8 mouse cellular contexts compared by ENCODE assay signal in genomic region chr14:101608519-101609368, GRCm38 (mm10). TPM values are rescaled to one million over a fixed set of nuclear protein-coding genes. Genes with fewer than 3 reads are reported as not detected.
DNase-seq lines count a peak whose midpoint lies in the region; ATAC-seq and TF ChIP-seq lines count a peak whose summit lies in the region.

Tbc1d4 (minus strand) TSS chr14:101609191.

- peak; percentile 95 for DNase-seq in 416B (ENCODE audit: low read depth)
- DNase-seq in adrenal gland, postnatal 4 days (ENCODE audit: low spot score in 2 of 2): peak; percentile 68 to 73
- peak; percentile 89 for DNase-seq in heart, embryonic 10.5 days (ENCODE audit: low spot score)
- peak; percentile 77 for DNase-seq in liver, adult 2 months (ENCODE audit: extremely low read depth, low read depth, low spot score)
- peak; percentile 57 for DNase-seq in splenic B cell, adult 2 months (ENCODE audit: low read depth, low spot score)

- under 1% methylated on average over 62 of the region's 62 CpGs for WGBS in embryonic facial prominence, embryonic 15.5 days
- under 1% methylated on average over 62 of the region's 62 CpGs for WGBS in heart, embryonic 10.5 days
- under 1% methylated on average over 62 of the region's 62 CpGs for WGBS in kidney, embryonic 15.5 days
- WGBS in liver, adult 2 months: 1% methylated on average over 61 of the region's 62 CpGs

- peak within 1 kb of the TSS; percentile 70 for H3K4me3 ChIP-seq in embryonic facial prominence, embryonic 15.5 days (replicated peaks)
- peak within 1 kb of the TSS; percentile 82 for H3K4me3 ChIP-seq in heart, embryonic 10.5 days
- H3K4me3 ChIP-seq in kidney, embryonic 15.5 days (replicated peaks): peak within 1 kb of the TSS; percentile 82
- H3K4me3 ChIP-seq in liver, adult 2 months (ENCODE audit: insufficient read depth, low read depth, low read length): peak within 1 kb of the TSS; percentile 87

- TF ChIP-seq POLR2A in liver, adult 2 months (IDR thresholded peaks at IDR 0.05; ENCODE audit: extremely low read depth, insufficient read depth, low read length): no peak

- peak; percentile 89 for ATAC-seq in embryonic facial prominence, embryonic 15.5 days (ENCODE audit: insufficient number of reproducible peaks, low FRiP score, low TSS enrichment, low read depth)
- ATAC-seq in kidney, embryonic 15.5 days (replicated peaks; ENCODE audit: low FRiP score): peak; percentile 94
- peak; percentile 58 for ATAC-seq in monocyte, adult 5-6 weeks (replicated peaks; ENCODE audit: insufficient number of reproducible peaks, low FRiP score, low TSS enrichment, poor library complexity, severe bottlenecking)

- peak; percentile 74 for TF ChIP-seq CTCF in liver, adult 2 months (IDR thresholded peaks at IDR 0.05; ENCODE audit: low read depth, low read length)

- H3K4me1 ChIP-seq in embryonic facial prominence, embryonic 15.5 days: peaks cover 7% of the 10 kb centered on the region
- H3K4me1 ChIP-seq in heart, embryonic 10.5 days: 0 out of 2 replicates have a peak, but pooled peaks cover 4% of the 10 kb centered on the region
- peaks cover 12% of the 10 kb centered on the region for H3K4me1 ChIP-seq in kidney, embryonic 15.5 days
- 0 out of 2 replicates have a peak, but pooled peaks cover 1% of the 10 kb centered on the region for H3K4me1 ChIP-seq in liver, adult 2 months (ENCODE audit: control insufficient read depth, insufficient read depth, low read length)

- H3K79me2 ChIP-seq in liver, adult 2 months (ENCODE audit: control insufficient read depth, insufficient read depth, low read length): no peaks in the 10 kb centered on the region

- H3K9me3 ChIP-seq in embryonic facial prominence, embryonic 15.5 days (replicated peaks): no peaks in the 10 kb centered on the region
- H3K9me3 ChIP-seq in heart, embryonic 10.5 days: no peaks in the 10 kb centered on the region
- no peaks in the 10 kb centered on the region for H3K9me3 ChIP-seq in kidney, embryonic 15.5 days (replicated peaks)

- H3K36me3 ChIP-seq in embryonic facial prominence, embryonic 15.5 days: no peaks in the 10 kb centered on the region
- no peaks in the 10 kb centered on the region for H3K36me3 ChIP-seq in heart, embryonic 10.5 days
- no peaks in the 10 kb centered on the region for H3K36me3 ChIP-seq in kidney, embryonic 15.5 days
- H3K36me3 ChIP-seq in liver, adult 2 months (ENCODE audit: control insufficient read depth, insufficient read depth, low read length): no peaks in the 10 kb centered on the region
- no peaks in the 10 kb centered on the region for H3K36me3 ChIP-seq in splenic B cell, adult 2 months (ENCODE audit: control insufficient read depth, insufficient read depth, low read length, poor library complexity, severe bottlenecking)

- H3K4me2 ChIP-seq in embryonic facial prominence, embryonic 15.5 days (replicated peaks): peak within 1 kb of the TSS; percentile 98
- H3K4me2 ChIP-seq in kidney, embryonic 15.5 days: peak within 1 kb of the TSS; percentile 99

- peak within 1 kb of the TSS; percentile 83 for H3K27ac ChIP-seq in embryonic facial prominence, embryonic 15.5 days (replicated peaks)
- H3K27ac ChIP-seq in heart, embryonic 10.5 days: peak within 1 kb of the TSS; percentile 89
- H3K27ac ChIP-seq in kidney, embryonic 15.5 days: peak within 1 kb of the TSS; percentile 90
- H3K27ac ChIP-seq in liver, adult 2 months (replicated peaks; ENCODE audit: insufficient read depth, low read depth, low read length): peak within 1 kb of the TSS; percentile 59

- H3K27me3 ChIP-seq in embryonic facial prominence, embryonic 15.5 days: no peaks in the 10 kb centered on the region
- no peaks in the 10 kb centered on the region for H3K27me3 ChIP-seq in heart, embryonic 10.5 days (ENCODE audit: insufficient read depth, poor library complexity, severe bottlenecking)
- H3K27me3 ChIP-seq in kidney, embryonic 15.5 days: no peaks in the 10 kb centered on the region
- no peaks in the 10 kb centered on the region for H3K27me3 ChIP-seq in liver, adult 2 months (ENCODE audit: control insufficient read depth, insufficient read depth, low read length)
- H3K27me3 ChIP-seq in splenic B cell, adult 2 months (ENCODE audit: control insufficient read depth, insufficient read depth, low read length, poor library complexity, severe bottlenecking): peaks cover 2% of the 10 kb centered on the region; the same call in 1 of the 2 replicates

- H3K9ac ChIP-seq in embryonic facial prominence, embryonic 15.5 days: peak within 1 kb of the TSS; percentile 63
- peak within 1 kb of the TSS; percentile 74 for H3K9ac ChIP-seq in kidney, embryonic 15.5 days
- H3K9ac ChIP-seq in liver, adult 2 months (ENCODE audit: low read depth, low read length): peak within 1 kb of the TSS; percentile 73

RNA-seq across cellular contexts. Expression of gene Tbc1d4, which starts in this region (rescaled TPM):
- 10 to 100 TPM; 63.4 to 65.0 TPM for total RNA-seq in adrenal gland, postnatal 4 days (2021)
- 14.6 and 15.1 TPM in 2 replicates for polyA plus RNA-seq in embryonic facial prominence, embryonic 15.5 days (2015; fragmentation: Nextera tagmentation; extraction: Ambion mirVana)
- 13.7 and 20.4 TPM in 2 replicates for polyA plus RNA-seq in heart, embryonic 10.5 days (2016; fragmentation: Nextera tagmentation; extraction: Ambion mirVana)
- polyA plus RNA-seq in kidney, embryonic 15.5 days (2015; fragmentation: Nextera tagmentation; extraction: Ambion mirVana): 20.1 and 20.4 TPM in 2 replicates
- 2.6 and 3.2 TPM in 2 replicates for total RNA-seq in liver, adult 2 months (2014; rRNA removed)
- 0.82 and 1.0 TPM in 2 replicates for polyA plus RNA-seq in liver, adult 2 months (2012; rRNA removed)
- 4.2 to 12.2 TPM (median 11.4 TPM) in 3 replicates for total RNA-seq in monocyte, adult 5-6 weeks (2017)

Comparison
In these comparisons a context has a peak if more than half of its experiments do, and no peak if none do; other contexts are left out.
1. Peak in every context shown above with its lines: DNase-seq, ATAC-seq, H3K4me3 ChIP-seq and H3K27ac ChIP-seq.